Mouse (Mus musculus) adrenal gland, adult (tissue): ENCODE results near the gene Phex.
A peak's percentile ranks its signal among the peaks of the same experiment; 100 is the strongest.

Experiments used
- DNase-seq, 2 experiments: peaks; one replicate each; pipeline ENCODE4 v3.0.0; 2022 to 2023; ENCODE audit warnings: low spot score in 1 of 2; ENCODE audit not compliant: inconsistent age in 2 of 2

Gene Phex

GRCm38 (mm10) chrX:157308171-157308570, 106.9 kb downstream of the Phex start:
- DNase-seq = no peak

GRCm38 (mm10) chrX:157307411-157307810, 107.7 kb downstream of the Phex start:
- DNase-seq = peak in 1 of 2 experiments; percentile 57

- peak in 1 of 2 experiments; percentile 22 for DNase-seq
Observed at GRCm38 (mm10) chrX:157306796-157307405, 108.2 kb downstream of the Phex start.

- DNase-seq = no peak
Observed at GRCm38 (mm10) chrX:157305852-157306232, 109.3 kb downstream of the Phex start.

GRCm38 (mm10) chrX:157305193-157305851, 109.8 kb downstream of the Phex start:
- DNase-seq = no peak

- peak in 1 of 2 experiments; percentile 27 for DNase-seq
Observed at GRCm38 (mm10) chrX:157292411-157292810, 122.7 kb downstream of the Phex start.

- DNase-seq = no peak
Observed at GRCm38 (mm10) chrX:157276581-157276980, 138.5 kb downstream of the Phex start.

GRCm38 (mm10) chrX:157273291-157273690, 141.8 kb downstream of the Phex start:
- DNase-seq = no peak

GRCm38 (mm10) chrX:157271609-157272008, 143.5 kb downstream of the Phex start:
- DNase-seq = no peak

- DNase-seq = no peak
Observed at GRCm38 (mm10) chrX:157269726-157270305, 145.3 kb downstream of the Phex start.

GRCm38 (mm10) chrX:157268141-157268540, 147.0 kb downstream of the Phex start:
- no peak for DNase-seq

- no peak for DNase-seq
Observed at GRCm38 (mm10) chrX:157202736-157203135, 212.4 kb downstream of the Phex start.

GRCm38 (mm10) chrX:157184167-157184566, 230.9 kb downstream of the Phex start:
- no peak for DNase-seq

- no peak for DNase-seq
Observed at GRCm38 (mm10) chrX:157180845-157181244, 234.3 kb downstream of the Phex start.

- DNase-seq = no peak
Observed at GRCm38 (mm10) chrX:157164142-157164541, 251.0 kb downstream of the Phex start.

- no peak for DNase-seq
Observed at GRCm38 (mm10) chrX:157163394-157163793, 251.7 kb downstream of the Phex start.

GRCm38 (mm10) chrX:157144675-157145074, 270.4 kb downstream of the Phex start:
- DNase-seq = no peak

GRCm38 (mm10) chrX:157139601-157140000, 275.5 kb downstream of the Phex start:
- no peak for DNase-seq
